Mouse (Mus musculus): ENCODE results near the gene Wipf2.
"Not testable (repeated sequence)": the region's sequence is repeated elsewhere in the genome, so short reads cannot be mapped to it uniquely, and the experiment has no call there.

Wipf2 gene

GRCm38 (mm10) chr11:98863028-98863750, at the start of gene Wipf2:
Wipf2 (plus strand) TSS chr11:98863638.
- peak; percentile 98 for DNase-seq (ENCODE audit: low read depth)

DNA sequence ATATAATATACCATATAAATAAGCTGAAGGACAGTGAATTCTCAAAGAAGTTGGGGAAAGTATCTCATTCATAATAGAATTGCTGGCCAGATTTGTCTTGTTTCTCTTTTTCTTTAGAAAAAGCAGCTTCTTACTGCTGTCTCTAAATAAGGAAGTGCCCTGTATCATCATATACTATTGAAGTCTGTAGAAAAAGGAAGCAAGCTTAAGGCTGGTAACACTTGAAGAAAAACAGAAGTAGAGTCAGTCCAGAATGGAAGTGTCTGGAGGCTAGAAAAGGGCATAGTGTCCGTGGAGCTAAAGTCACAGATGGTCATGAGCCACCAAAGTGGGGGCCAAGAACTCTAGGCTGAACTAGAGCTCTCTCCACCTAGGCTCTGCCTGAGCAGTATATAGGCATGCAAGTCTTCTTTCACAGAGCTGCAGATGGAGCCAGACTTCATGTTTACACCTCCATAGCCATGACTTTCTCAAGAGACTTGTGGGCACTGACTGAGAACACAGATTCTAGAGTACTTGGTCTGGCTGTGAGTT, 46.7 kb upstream of the Wipf2 start:
- no peak for DNase-seq (ENCODE audit: low read depth)

DNA sequence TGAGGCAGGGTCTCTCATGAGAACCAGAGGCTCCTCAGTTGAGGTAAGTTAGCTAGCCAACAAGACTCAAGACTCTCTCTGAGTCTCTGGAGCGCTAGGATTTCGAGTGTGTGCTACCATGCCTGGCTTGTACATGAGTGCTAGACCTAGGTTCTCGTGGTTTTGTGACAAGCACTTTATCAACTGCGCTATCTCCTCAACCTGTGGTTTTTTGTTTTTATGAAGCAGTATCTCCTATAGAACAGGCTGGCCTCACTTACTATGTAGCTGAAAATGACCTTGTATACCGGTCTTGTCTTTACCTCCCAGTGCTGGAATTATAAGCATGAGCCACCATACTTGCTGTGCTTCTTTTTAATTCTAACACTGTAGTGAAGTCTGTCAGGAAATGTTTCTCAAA, 42.5 kb upstream of the Wipf2 start:
- DNase-seq (ENCODE audit: low read depth) = no peak

GRCm38 (mm10) chr11:98826071-98826470, 37.4 kb upstream of the Wipf2 start:
- not testable (repeated sequence) for DNase-seq (ENCODE audit: low read depth)

DNA sequence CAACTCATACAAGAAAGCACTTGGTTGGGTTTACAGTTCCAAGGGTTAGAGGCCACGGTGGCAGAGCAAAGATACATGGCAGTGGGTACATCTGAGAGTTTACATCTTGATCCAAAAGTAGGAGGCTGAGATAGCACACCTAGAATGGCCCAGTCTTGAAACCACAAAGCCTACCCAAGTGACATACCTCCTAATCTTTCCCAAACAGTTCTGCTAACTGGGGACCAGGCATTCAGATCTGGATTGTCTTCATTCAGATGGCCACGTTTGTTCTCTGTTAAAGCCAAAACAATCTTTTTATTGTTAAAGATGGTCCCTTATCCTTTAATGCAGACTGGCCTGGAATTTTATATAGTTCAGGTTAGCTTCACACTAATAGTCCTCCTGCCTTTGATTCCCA, 35.6 kb upstream of the Wipf2 start:
- no peak for DNase-seq (ENCODE audit: low read depth)

GRCm38 (mm10) chr11:98829091-98829775, 34.2 kb upstream of the Wipf2 start:
- DNase-seq (ENCODE audit: low read depth) = peak; percentile 82

DNA sequence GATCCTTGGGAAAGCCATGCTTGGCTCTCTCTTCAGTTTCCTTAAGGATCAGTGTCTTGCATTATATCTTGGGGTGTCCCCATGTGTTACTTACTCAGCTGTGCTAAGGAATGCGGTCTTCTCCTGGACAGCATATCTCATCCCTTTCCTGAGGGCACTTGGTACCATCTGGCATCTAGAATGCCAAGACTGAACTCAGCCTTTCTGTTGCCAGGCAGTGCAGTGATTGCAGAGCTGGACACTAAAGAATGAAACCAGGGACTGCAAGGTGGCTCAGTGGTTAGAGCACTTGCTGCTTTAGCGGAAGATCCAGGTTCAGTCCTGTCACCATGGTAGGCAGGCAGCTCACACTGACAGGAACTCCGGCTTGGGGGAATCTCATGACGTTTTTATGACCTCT, 33.6 kb upstream of the Wipf2 start:
- no peak for DNase-seq (ENCODE audit: low read depth)

GRCm38 (mm10) chr11:98835296-98835695, 28.1 kb upstream of the Wipf2 start:
- no peak for DNase-seq (ENCODE audit: low read depth)

DNA sequence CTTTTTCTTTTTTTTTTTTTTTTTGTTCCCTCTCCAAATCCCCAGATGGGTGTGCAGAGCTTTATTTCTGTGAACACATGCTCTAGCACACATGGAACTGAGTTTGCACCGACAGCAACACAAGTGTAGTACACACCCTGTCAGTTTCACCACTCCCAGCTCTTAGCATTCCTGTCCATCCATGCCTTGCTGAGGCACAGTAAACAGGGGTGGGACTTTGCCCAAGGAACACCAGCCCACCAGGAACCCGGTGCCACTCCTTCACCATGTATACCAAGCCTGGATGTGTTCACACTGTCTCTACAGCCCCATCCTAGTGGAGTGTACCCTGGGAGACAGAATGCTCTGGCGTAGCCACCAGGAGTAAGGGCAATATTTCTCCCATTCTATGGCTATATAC, 27.7 kb upstream of the Wipf2 start:
- no peak for DNase-seq (ENCODE audit: low read depth)

GRCm38 (mm10) chr11:98836128-98836527, 27.3 kb upstream of the Wipf2 start:
- no peak for DNase-seq (ENCODE audit: low read depth)

DNA sequence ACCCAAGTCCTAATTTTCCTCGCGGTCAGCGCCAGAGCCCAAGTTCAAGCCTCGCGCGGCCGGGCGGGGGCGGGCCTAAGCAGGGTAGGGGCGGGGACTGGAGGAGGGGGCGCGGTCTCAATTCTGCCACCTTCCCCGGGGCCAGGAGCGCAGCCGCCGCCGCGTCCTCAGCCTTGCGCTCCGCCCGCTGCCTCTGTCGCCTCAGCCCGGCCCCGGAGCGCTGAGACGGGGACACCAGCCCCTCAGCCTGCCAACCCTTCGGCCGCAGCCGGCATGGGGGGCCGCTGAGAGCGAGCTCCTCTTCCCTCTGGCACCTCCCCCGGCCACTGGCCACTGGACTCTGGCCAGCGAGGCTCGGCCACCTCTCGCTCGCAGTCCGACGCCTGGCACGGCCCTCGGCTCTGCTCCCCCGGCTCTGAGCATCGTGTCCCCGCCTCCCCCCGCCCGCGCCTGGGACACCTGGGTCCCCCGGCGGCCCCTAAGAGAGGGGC, 26.7 kb upstream of the Wipf2 start, which contains the start of gene Rapgefl1:
Gene Rapgefl1, plus strand, starts transcription at position 135 of the 491 bp plus-strand sequence.
- DNase-seq (ENCODE audit: low read depth) = peak; percentile 81

DNA sequence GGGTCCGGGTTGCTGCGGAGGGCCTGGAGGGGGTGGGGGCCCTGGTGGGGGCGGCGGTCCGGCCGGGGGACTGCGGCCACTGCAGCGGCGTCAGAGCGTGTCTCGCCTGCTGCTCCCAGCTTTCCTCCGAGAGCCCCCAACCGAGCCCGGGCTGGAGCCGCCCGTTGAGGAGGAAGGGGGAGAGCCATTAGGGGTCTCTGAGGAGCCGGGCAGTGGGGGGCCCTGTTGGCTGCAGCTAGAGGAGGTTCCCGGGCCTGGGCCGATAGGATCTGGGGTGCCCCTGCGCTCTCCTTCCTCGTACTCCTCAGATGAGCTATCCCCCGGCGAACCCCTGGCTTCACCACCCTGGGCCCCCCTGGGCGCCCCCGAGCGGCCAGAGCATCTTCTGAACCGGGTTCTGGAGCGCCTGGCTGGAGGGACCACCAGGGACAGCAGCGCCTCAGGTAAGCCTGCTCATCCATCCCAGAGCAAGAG, 26.2 kb upstream of the Wipf2 start:
- no peak for DNase-seq (ENCODE audit: low read depth)

DNA sequence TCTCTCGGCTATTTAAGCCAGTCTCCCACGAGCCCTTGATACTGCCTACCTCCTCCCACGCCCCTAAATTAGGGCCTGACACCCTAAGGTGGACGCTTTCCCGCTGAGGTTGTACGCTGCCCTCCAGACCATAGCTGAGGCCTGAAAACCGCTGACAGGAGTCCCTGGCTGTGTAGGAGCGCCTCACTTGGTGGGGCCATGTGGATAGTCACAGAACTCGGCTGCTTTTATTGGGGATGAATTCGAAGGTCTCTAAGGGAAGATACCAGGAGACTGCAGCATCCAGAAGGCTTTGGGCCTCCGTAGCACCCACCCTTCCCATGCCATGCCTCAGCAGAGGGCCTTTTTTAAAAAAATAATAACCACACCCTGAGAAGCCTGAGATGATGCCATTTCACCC, 25.5 kb upstream of the Wipf2 start:
- no peak for DNase-seq (ENCODE audit: low read depth)

DNA sequence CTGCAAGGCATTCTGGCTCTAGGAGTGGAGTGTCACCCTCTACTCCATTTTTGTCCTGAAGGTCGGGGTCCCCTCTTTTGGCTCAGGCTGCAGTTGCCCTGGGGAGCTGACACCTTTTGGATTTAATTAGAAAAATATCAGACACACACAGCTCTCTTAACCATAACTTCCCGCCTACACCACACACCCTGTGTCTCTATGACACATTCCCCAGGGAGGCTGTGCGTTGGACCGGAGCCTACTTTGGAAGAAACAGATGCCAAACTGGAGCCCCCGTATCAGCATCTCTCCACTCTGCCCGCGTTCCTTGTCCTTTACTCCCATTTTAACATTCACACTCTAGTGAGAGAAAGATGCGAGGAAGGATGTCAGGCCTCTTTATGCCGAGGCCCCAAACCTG, 24.9 kb upstream of the Wipf2 start:
- DNase-seq (ENCODE audit: low read depth) = no peak

DNA sequence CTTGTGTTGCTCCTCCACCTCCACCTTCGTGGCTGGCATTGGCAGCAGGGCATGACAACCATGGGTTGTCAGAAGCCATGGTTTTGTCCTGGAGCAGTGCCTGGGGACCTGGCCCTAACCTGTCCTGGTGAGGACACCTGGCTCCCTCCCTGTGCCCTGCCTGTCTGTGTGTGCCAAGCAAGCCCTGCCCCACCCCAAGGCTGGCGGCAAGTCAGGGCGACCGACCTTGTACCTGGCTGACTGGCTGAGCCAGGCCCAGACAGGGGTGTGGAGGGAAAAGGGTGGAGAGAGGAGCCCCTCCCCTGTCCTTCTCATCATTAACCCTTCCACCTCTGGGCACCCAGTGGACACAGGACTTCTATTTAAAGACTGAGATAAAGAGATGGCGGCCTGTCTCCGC, 24.0 kb upstream of the Wipf2 start:
- no peak for DNase-seq (ENCODE audit: low read depth)

- no peak for DNase-seq (ENCODE audit: low read depth)
Observed at GRCm38 (mm10) chr11:98839897-98840296, 23.5 kb upstream of the Wipf2 start.

GRCm38 (mm10) chr11:98846016-98846415, 17.4 kb upstream of the Wipf2 start:
- DNase-seq (ENCODE audit: low read depth) = no peak

DNA sequence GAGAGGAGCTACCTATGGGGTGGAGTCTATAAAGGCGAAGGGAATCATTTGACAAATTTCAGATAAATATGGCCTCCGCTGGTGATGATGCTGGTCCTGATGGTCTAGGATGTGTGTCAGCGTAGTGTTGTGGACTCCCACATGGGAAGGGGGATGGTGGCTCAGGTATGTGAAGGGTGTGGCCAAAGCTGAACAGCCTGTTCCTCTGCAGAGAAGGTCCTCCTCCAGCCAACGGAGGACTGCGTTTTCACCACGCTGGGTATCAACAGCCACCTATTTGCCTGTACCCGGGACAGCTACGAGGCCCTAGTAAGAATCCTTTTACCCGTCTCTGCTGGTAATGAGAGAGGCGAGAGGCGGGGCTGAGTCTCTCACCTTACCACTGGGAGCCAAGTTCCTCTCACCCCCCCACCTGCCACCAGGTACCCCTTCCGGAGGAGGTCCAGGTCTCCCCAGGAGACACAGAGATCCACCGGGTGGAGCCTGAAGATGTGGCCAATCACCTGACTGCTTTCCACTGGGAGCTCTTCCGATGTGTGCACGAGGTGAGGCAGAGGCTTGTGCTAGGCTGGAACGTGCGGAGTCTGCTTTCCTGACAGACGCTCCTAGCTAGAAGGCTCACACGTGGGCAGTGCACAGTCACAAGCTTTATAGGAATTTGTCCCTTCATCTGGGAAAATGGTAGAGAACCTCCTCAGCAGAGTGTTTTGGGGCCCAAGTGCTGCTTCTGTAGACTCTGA, 16.4 kb upstream of the Wipf2 start:
- DNase-seq (ENCODE audit: low read depth) = no peak

DNA sequence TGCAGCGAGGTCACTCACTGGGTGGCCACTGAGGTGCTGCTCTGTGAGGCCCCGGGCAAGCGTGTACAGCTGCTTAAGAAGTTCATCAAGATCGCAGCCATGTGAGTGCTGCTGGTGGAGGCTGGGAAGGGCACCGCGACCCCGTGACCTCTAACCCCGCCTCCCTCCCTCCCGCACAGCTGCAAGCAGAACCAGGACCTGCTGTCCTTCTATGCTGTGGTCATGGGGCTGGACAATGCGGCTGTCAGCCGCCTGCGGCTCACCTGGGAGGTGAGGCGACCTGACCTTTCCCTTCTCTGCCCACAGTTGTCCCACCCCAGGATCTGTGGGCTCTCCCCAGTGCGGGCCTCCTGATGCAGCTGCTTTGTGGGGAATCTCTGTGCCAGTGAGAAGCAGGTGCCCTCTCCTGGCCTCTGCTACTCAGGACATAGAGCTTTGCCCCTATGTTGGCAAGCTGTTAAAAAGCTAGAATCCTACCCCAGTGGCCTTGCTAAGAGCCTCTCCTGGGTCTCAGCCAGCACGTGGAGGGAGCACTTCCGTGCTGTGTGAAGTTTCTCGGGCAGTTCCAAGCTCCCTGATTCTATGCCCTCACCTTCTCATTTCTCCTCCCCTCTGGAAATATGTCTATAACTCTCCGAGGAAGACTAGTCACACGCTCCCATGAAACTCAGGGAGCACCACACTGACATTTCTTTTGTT, 14.1 kb upstream of the Wipf2 start:
- no peak for DNase-seq (ENCODE audit: low read depth)

DNA sequence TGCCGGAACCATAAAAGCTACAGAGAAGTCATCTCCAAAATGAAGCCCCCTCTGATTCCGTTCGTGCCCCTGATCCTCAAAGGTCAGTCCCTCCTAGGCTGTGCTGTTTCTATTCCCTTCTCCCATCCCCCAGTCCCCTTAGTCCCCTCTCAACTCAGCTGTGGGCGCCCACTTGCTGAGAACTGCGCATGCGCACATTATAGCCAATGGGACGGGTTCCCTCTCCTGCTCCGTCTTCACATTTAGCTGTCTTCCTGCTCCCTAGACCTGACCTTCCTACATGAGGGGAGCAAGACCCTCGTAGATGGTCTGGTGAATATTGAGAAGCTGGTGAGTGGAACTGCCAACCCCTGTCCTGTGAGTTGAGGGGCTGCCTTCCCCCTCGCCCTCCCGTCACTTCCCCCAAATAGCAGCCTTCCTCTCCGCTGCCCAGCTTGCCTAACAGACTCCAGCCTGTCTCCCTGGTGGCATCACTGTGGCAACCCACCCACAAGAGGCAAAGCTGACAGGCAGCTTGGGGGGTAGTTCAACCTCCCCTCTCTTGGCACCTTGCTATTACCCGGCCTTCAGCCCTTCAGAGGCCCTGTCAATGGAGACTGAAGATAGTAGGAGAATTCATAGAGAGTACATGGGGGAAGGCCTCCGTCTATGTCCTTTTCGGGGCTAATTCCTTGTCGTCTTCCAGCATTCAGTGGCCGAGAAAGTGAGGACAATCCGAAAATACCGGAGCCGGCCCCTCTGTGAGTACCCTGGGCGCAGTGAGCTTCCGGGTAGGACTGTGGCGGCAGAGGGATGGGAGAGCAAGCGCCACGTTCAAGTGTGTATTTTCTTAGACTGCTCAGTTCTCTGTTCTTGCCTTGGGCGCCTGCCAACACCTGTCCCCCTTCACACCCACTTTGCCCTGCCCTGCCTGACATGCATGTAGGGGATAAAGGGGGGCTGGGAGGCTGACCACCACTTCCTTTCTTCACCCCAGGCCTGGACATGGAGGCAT, 13.0 kb upstream of the Wipf2 start:
- peak; percentile 40 for DNase-seq (ENCODE audit: low read depth)

DNA sequence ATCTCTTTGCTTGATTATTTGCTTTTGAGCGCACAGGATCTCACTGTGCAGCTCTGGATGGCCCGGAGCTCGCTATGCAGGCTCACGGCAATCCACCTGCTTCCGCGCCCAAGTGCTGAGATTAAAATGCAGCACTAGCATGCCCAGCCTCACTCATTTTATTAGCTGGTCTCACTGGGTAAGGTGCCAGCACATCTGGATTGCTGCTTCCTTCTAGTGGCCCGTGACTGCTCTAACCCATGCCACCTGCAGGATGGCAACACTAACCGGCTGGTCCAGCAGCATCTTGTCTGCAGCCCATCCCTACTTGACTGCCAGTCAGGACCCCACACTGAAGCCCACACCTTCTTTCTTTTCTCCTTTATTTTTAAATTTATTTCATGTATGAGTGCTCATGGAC, 9.3 kb upstream of the Wipf2 start:
- no peak for DNase-seq (ENCODE audit: low read depth)
